Mouse (Mus musculus) liver, postnatal 0 days (tissue): Measurements from ENCODE around the gene Il12rb1. TPM values are rescaled to one million over a fixed set of nuclear protein-coding genes. Genes with fewer than 3 reads are reported as not detected.
A peak's percentile ranks its signal among the peaks of the same experiment; 100 is the strongest.

ENCODE experiments used
- ATAC-seq: fragments of 200-750 bp; cut with Nextera tagmentation; 2 replicates; pipeline ENCODE4 v1.8.0; 2017; ENCODE audit warnings: mild to moderate bottlenecking, moderate library complexity
- DNase-seq: peaks from one replicate; pipeline ENCODE4 v3.0.0-alpha.2; 2016
- H3K27ac ChIP-seq: fragments of 300-500 bp; sonication (generic); 2 replicates; pipeline ENCODE4 v1.5.1; 2014; ENCODE audit warnings: antibody characterized with exemption, moderate library complexity, mild to moderate bottlenecking, low read depth
- H3K27me3 ChIP-seq: fragments of 300-500 bp; sonication (generic); 2 replicates; pipeline ENCODE4 v1.6.1; 2014; ENCODE audit warnings: low read length, control low read depth, mixed read lengths; ENCODE audit not compliant: insufficient read depth
- H3K36me3 ChIP-seq: fragments of 300-500 bp; sonication (generic); replicated peaks from 2 replicates; pipeline ENCODE4 v1.6.1; 2014; ENCODE audit warnings: mild to moderate bottlenecking, control low read depth, low read length, moderate library complexity, mixed read lengths; ENCODE audit not compliant: insufficient read depth
- H3K4me1 ChIP-seq: fragments of 300-500 bp; sonication (generic); 2 replicates; pipeline ENCODE4 v1.6.1; 2014; ENCODE audit warnings: antibody characterized with exemption, mild to moderate bottlenecking, control low read depth; ENCODE audit not compliant: insufficient read depth
- H3K4me2 ChIP-seq: fragments of 300-500 bp; sonication (generic); 2 replicates; pipeline ENCODE4 v1.6.1; 2014; ENCODE audit warnings: low read depth, mild to moderate bottlenecking, low read length, moderate library complexity, mixed read lengths
- H3K4me3 ChIP-seq: fragments of 300-500 bp; sonication (generic); 2 replicates; pipeline ENCODE4 v1.5.1; 2014; ENCODE audit warnings: low read depth, low read length
- H3K9ac ChIP-seq: fragments of 300-500 bp; sonication (generic); replicated peaks from 2 replicates; pipeline ENCODE4 v1.6.1; 2014; ENCODE audit warnings: mild to moderate bottlenecking, moderate library complexity
- H3K9me3 ChIP-seq: fragments of 300-500 bp; sonication (generic); 2 replicates; pipeline ENCODE4 v1.6.1; 2016; ENCODE audit warnings: mild to moderate bottlenecking, control low read depth, low read length, mixed read lengths
- CTCF ChIP-seq: sonication (generic); IDR thresholded peaks from 2 replicates; pipeline ENCODE4 v1.5.1; 2016; ENCODE audit warnings: antibody characterized with exemption, low read depth
- EP300 ChIP-seq: IDR thresholded peaks from 2 replicates; pipeline ENCODE4 v1.6.1; 2016; ENCODE audit warnings: antibody characterized with exemption, low read depth, mild to moderate bottlenecking
- WGBS: fragments of 180-500 bp; shearing (Covaris S2); extraction: QIAGEN DNeasy Blood & Tissue Kit; methylation state at CpG from one replicate; pipeline ENCODE4 v1.1.7; 2014; ENCODE audit not compliant: insufficient replicate concordance; 5-methylcytosine and 5-hydroxymethylcytosine counted together
- polyA plus RNA-seq: library from polyadenylated mRNA; unstranded; fragments of >200 nt; fragmentation: Nextera tagmentation; extraction: Ambion mirVana; gene quantifications from 2 replicates; pipeline ENCODE4 v1.2.1, GENCODE M21; 2015

Il12rb1 gene
- polyA plus RNA-seq, result 0.19 and 0.25 TPM in 2 replicates

GRCm38 (mm10) chr8:70808239-70808638, at the start of gene Il12rb1:
TSS of gene Il12rb1 (plus strand) at chr8:70808449.
- no peak within 1 kb of the TSS for H3K4me3 ChIP-seq
- WGBS, result 42% methylated on average over 5 of the region's 5 CpGs
- no peaks in the 10 kb centered on the region for H3K9me3 ChIP-seq
- H3K27me3 ChIP-seq, result no peaks in the 10 kb centered on the region
- peak within 1 kb of the TSS; percentile 26; the same call in 1 of the 2 replicates for H3K9ac ChIP-seq
- H3K4me2 ChIP-seq, result peak within 1 kb of the TSS; percentile 38; the same call in 1 of the 2 replicates
- H3K4me1 ChIP-seq, result peaks cover 44% of the 10 kb centered on the region
- ATAC-seq (no peak), DNase-seq (no peak)
- TF ChIP-seq EP300 (no peak), CTCF (no peak)
- H3K36me3 ChIP-seq, result no peaks in the 10 kb centered on the region
- peak within 1 kb of the TSS; percentile 78; the same call in 1 of the 2 replicates for H3K27ac ChIP-seq

GRCm38 (mm10) chr8:70758616-70759561, 49.4 kb upstream of the Il12rb1 start:
- TF ChIP-seq EP300 (no peak), CTCF (no peak)
- Histone ChIP-seq H3K4me1 (peaks cover 53% of the 10 kb centered on the region), H3K4me3 (no peak overlapping the region), H3K9ac (no peak overlapping the region), H3K9me3 (no peaks in the 10 kb centered on the region), H3K36me3 (peaks cover 11% of the 10 kb centered on the region), H3K27ac (no peak overlapping the region), H3K4me2 (peak overlapping the region; percentile 90; the same call in 1 of the 2 replicates), H3K27me3 (no peaks in the 10 kb centered on the region)
- WGBS, result 71% methylated on average over 19 of the region's 19 CpGs
- ATAC-seq (no peak), DNase-seq (no peak)

GRCm38 (mm10) chr8:70760350-70760749, 47.9 kb upstream of the Il12rb1 start:
- TF ChIP-seq EP300 (no peak), CTCF (no peak)
- Histone ChIP-seq H3K4me3 (peak overlapping the region; percentile 68), H3K4me1 (peaks cover 60% of the 10 kb centered on the region), H3K36me3 (peaks cover 11% of the 10 kb centered on the region), H3K27ac (peak overlapping the region; percentile 89), H3K4me2 (peak overlapping the region; percentile 90), H3K9me3 (no peaks in the 10 kb centered on the region), H3K27me3 (no peaks in the 10 kb centered on the region), H3K9ac (peak overlapping the region; percentile 77)
- DNase-seq (no peak), ATAC-seq (peak; percentile 1; the same call in 1 of the 2 replicates)
- WGBS, result 1% methylated on average over 22 of the region's 22 CpGs

- TF ChIP-seq CTCF (no peak), EP300 (0 out of 2 replicates have a peak, but pooled peaks have one; percentile 26)
- Histone ChIP-seq H3K27me3 (no peaks in the 10 kb centered on the region), H3K9ac (peak within 1 kb of the TSS; percentile 77), H3K4me2 (peak within 1 kb of the TSS; percentile 90), H3K27ac (peak within 1 kb of the TSS; percentile 89), H3K36me3 (peaks cover 11% of the 10 kb centered on the region), H3K4me1 (peaks cover 58% of the 10 kb centered on the region), H3K9me3 (no peaks in the 10 kb centered on the region), H3K4me3 (peak within 1 kb of the TSS; percentile 68)
- peak; percentile 92 for ATAC-seq
- peak; percentile 95 for DNase-seq
- under 1% methylated on average over 48 of the region's 55 CpGs for WGBS
Observed at GRCm38 (mm10) chr8:70760775-70761406, 47.4 kb upstream of the Il12rb1 start, which contains the start of gene Mpv17l2. TSS of gene Mpv17l2 (minus strand) at chr8:70760946.

GRCm38 (mm10) chr8:70762118-70762517, 46.1 kb upstream of the Il12rb1 start:
- H3K4me3 ChIP-seq, result no peak overlapping the region
- peak overlapping the region; percentile 31 for H3K4me2 ChIP-seq
- ATAC-seq (no peak), DNase-seq (peak; percentile 65)
- peaks cover 70% of the 10 kb centered on the region for H3K4me1 ChIP-seq
- H3K9me3 ChIP-seq, result no peaks in the 10 kb centered on the region
- TF ChIP-seq EP300, result no peak
- TF ChIP-seq CTCF, result no peak
- H3K27me3 ChIP-seq, result no peaks in the 10 kb centered on the region
- peaks cover 8% of the 10 kb centered on the region for H3K36me3 ChIP-seq
- 46% methylated on average over 1 of the region's 1 CpGs for WGBS
- peak overlapping the region; percentile 76 for H3K27ac ChIP-seq
- 0 out of 2 replicates have a peak overlapping the region, but pooled peaks have one; percentile 2 for H3K9ac ChIP-seq

- 0% methylated on average over 3 of the region's 3 CpGs for WGBS
- no peaks in the 10 kb centered on the region for H3K9me3 ChIP-seq
- peaks cover 8% of the 10 kb centered on the region for H3K36me3 ChIP-seq
- DNase-seq, result peak; percentile 80
- no peak for ATAC-seq
- H3K9ac ChIP-seq, result no peak overlapping the region
- H3K4me1 ChIP-seq, result peaks cover 75% of the 10 kb centered on the region
- H3K4me2 ChIP-seq, result peak overlapping the region; percentile 84
- H3K4me3 ChIP-seq, result no peak overlapping the region
- TF ChIP-seq EP300 (no peak), CTCF (peak; percentile 94)
- peak overlapping the region; percentile 87 for H3K27ac ChIP-seq
- H3K27me3 ChIP-seq, result no peaks in the 10 kb centered on the region
Observed at GRCm38 (mm10) chr8:70763354-70763753, 44.9 kb upstream of the Il12rb1 start.
